Mouse (Mus musculus): ENCODE data around the gene Msi2.

Msi2 gene

GRCm38 (mm10) chr11:88718050-88718765, at the start of gene Msi2:
Gene Msi2 (minus strand): TSS chr11:88718513.
- DNase-seq (ENCODE audit: low spot score): peak; percentile 83

- no peak for DNase-seq (ENCODE audit: low spot score)
Observed at GRCm38 (mm10) chr11:88765635-88766034, 47.3 kb upstream of the Msi2 start.

- DNase-seq (ENCODE audit: low spot score): no peak
Observed at GRCm38 (mm10) chr11:88763371-88763770, 45.1 kb upstream of the Msi2 start.

- no peak for DNase-seq (ENCODE audit: low spot score)
Observed at GRCm38 (mm10) chr11:88759501-88759900, 41.2 kb upstream of the Msi2 start.

GRCm38 (mm10) chr11:88758402-88758801, 40.1 kb upstream of the Msi2 start:
- no peak for DNase-seq (ENCODE audit: low spot score)

GRCm38 (mm10) chr11:88745306-88745705, 27.0 kb upstream of the Msi2 start:
- DNase-seq (ENCODE audit: low spot score): no peak

- DNase-seq (ENCODE audit: low spot score): no peak
Observed at GRCm38 (mm10) chr11:88739574-88740295, 21.4 kb upstream of the Msi2 start.

- DNase-seq (ENCODE audit: low spot score): no peak
Observed at GRCm38 (mm10) chr11:88729363-88729762, 11.1 kb upstream of the Msi2 start.

GRCm38 (mm10) chr11:88728508-88728890, 10.2 kb upstream of the Msi2 start:
- DNase-seq (ENCODE audit: low spot score): no peak

GRCm38 (mm10) chr11:88727768-88728507, 9.6 kb upstream of the Msi2 start:
- DNase-seq (ENCODE audit: low spot score): no peak

GRCm38 (mm10) chr11:88721144-88721636, 2.9 kb upstream of the Msi2 start:
- no peak for DNase-seq (ENCODE audit: low spot score)

- DNase-seq (ENCODE audit: low spot score): no peak
Observed at GRCm38 (mm10) chr11:88720261-88721143, 2.2 kb upstream of the Msi2 start.

GRCm38 (mm10) chr11:88719601-88720000, 1.3 kb upstream of the Msi2 start:
- DNase-seq (ENCODE audit: low spot score): no peak

- DNase-seq (ENCODE audit: low spot score): no peak
Observed at GRCm38 (mm10) chr11:88718766-88719595, 668 bp upstream of the Msi2 start.

GRCm38 (mm10) chr11:88717644-88718049, 666 bp downstream of the Msi2 start:
- DNase-seq (ENCODE audit: low spot score): no peak

GRCm38 (mm10) chr11:88717016-88717643, 1.2 kb downstream of the Msi2 start:
- no peak for DNase-seq (ENCODE audit: low spot score)

- DNase-seq (ENCODE audit: low spot score): no peak
Observed at GRCm38 (mm10) chr11:88716061-88716994, 2.0 kb downstream of the Msi2 start.

GRCm38 (mm10) chr11:88715299-88715698, 3.0 kb downstream of the Msi2 start:
- no peak for DNase-seq (ENCODE audit: low spot score)

- DNase-seq (ENCODE audit: low spot score): no peak
Observed at GRCm38 (mm10) chr11:88714127-88714526, 4.2 kb downstream of the Msi2 start.

All from left cerebral cortex, adult 11 months (tissue).